Mouse (Mus musculus) heart, embryonic 14.5 days (tissue): ENCODE data around the gene Ccdc180. TPM values are rescaled to one million over a fixed set of nuclear protein-coding genes. Genes with fewer than 3 reads are reported as not detected.

Experiments
- ATAC-seq: fragments of 200-750 bp; cut with Nextera tagmentation; 2 replicates; pipeline ENCODE4 v1.8.0; 2017; ENCODE audit warnings: low read depth, moderate TSS enrichment; ENCODE audit not compliant: insufficient number of reproducible peaks, insufficient read depth, low FRiP score
- H3K27ac ChIP-seq, 2 experiments: fragments of 200-500 bp in 1 of 2; fragments of 300-500 bp in 1 of 2; sonication (generic) in 1 of 2; replicated peaks in 1 of 2; 2 replicates each; pipeline ENCODE4 v1.5.1; 2012 to 2014; ENCODE audit warnings: low read depth in 2 of 2, low read length in 2 of 2, control low read depth in 1 of 2, mild to moderate bottlenecking in 1 of 2, mixed read lengths in 1 of 2; ENCODE audit not compliant: control insufficient read depth in 1 of 2, insufficient read depth in 1 of 2
- H3K27me3 ChIP-seq: fragments of 300-500 bp; sonication (generic); 2 replicates; pipeline ENCODE4 v1.6.1; 2014; ENCODE audit warnings: mild to moderate bottlenecking, low read length, control low read depth; ENCODE audit not compliant: control insufficient read depth, insufficient read depth
- H3K36me3 ChIP-seq: fragments of 300-500 bp; sonication (generic); 2 replicates; pipeline ENCODE4 v1.6.1; 2014; ENCODE audit warnings: mild to moderate bottlenecking, control low read depth, low read length, mixed read lengths; ENCODE audit not compliant: control insufficient read depth, insufficient read depth
- H3K4me1 ChIP-seq, 2 experiments: fragments of 200-500 bp in 1 of 2; fragments of 300-500 bp in 1 of 2; sonication (generic) in 1 of 2; 2 replicates each; pipeline ENCODE4 v1.6.1; 2012 to 2014; ENCODE audit warnings: low read length in 2 of 2, control low read depth in 1 of 2, mixed read lengths in 1 of 2; ENCODE audit not compliant: control insufficient read depth in 2 of 2, insufficient read depth in 2 of 2
- H3K4me2 ChIP-seq: fragments of 300-500 bp; sonication (generic); 2 replicates; pipeline ENCODE4 v1.6.1; 2014; ENCODE audit warnings: mild to moderate bottlenecking, low read length
- H3K4me3 ChIP-seq, 2 experiments: fragments of 200-500 bp in 1 of 2; fragments of 300-500 bp in 1 of 2; sonication (generic) in 1 of 2; 2 replicates each; pipeline ENCODE4 v1.5.1; 2012 to 2014; ENCODE audit warnings: low read length in 2 of 2, mild to moderate bottlenecking in 2 of 2, control low read depth in 1 of 2, low read depth in 1 of 2, moderate library complexity in 1 of 2; ENCODE audit not compliant: control insufficient read depth in 1 of 2, insufficient read depth in 1 of 2
- H3K9ac ChIP-seq: fragments of 300-500 bp; sonication (generic); 2 replicates; pipeline ENCODE4 v1.6.1; 2014; ENCODE audit warnings: mild to moderate bottlenecking, low read length
- H3K9me3 ChIP-seq: fragments of 300-500 bp; sonication (generic); 2 replicates; pipeline ENCODE4 v1.6.1; 2016; ENCODE audit warnings: low read length, control low read depth; ENCODE audit not compliant: control insufficient read depth
- WGBS: fragments of 180-500 bp; shearing (Covaris S2); extraction: QIAGEN DNeasy Blood & Tissue Kit; methylation state at CpG from one replicate; pipeline ENCODE4 v1.1.7; 2014; 5-methylcytosine and 5-hydroxymethylcytosine counted together
- polyA plus RNA-seq: library from polyadenylated mRNA; unstranded; fragments of >200 nt; fragmentation: Nextera tagmentation; extraction: Ambion mirVana; gene quantifications from 2 replicates; pipeline ENCODE4 v1.2.1, GENCODE M21; 2014

The Ccdc180 gene
- polyA plus RNA-seq, 1 experiment from 2014 or later = 0.19 TPM

DNA sequence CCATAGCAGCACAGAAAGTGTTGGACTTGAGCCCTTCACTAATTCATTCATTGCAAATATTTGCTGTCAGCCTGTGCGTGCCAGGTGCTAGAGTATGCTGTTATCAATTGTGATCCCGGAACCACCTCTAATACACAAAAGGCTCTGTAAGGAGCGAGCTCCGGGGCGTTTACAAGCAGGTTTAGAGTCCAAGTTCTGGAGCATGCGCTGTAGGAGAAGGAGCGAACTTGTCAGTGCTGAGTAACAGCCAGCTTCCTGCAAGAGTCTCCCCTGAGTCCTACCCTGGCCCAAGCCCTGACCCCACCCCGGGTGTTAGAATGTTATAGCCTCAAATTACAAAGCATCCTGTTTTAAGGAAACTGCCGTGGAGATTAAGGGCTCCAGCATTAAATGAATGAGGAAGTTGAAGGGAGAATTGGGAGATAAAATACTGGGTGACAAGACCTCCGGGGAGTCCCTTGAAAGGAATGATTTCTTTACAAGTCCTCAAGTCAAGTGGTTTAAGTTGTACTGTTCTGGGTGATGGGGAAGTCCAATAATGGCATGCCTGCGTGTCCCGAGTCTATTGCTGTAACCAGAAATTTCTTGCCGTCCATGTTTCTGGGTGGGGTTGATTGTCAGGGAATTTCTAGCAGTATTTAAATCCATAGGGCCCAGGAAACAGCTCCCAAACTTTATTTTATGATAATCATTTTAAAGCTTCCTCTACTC, 75.8 kb downstream of the Ccdc180 start:
- Histone ChIP-seq H3K27ac (peak overlapping the region; percentile 40 to 81), H3K36me3 (no peaks in the 10 kb centered on the region), H3K9ac (peak overlapping the region; percentile 53), H3K4me2 (peak overlapping the region; percentile 66), H3K4me3 (peak overlapping the region; percentile 1 to 26; a peak in 3 of 4 replicates), H3K27me3 (no peaks in the 10 kb centered on the region), H3K9me3 (no peaks in the 10 kb centered on the region), H3K4me1 (peaks cover 21 to 37% of the 10 kb centered on the region in 2 experiments)
- no peak for ATAC-seq
- 6% methylated on average over 13 of the region's 13 CpGs for WGBS

DNA sequence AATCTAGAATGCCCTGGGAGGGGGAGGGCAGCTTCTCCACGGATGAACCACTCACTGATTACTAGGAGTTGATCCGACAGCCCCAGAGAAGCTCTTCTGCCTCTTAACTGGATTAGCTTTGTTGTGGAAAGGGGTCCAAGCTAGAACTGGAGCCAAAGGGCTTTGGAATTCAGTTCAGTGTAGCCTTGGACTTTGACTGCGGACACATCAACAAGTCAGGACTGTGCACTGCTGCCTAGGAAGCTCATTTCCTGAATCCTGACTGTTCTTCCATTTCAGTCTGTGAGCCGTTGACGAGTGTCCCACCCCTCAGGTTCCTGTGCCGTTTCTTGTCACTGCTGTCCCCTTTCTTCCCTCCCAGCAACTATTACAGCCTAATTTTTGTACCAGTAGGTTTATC, 76.6 kb downstream of the Ccdc180 start:
- peak overlapping the region; percentile 67 to 81 for H3K27ac ChIP-seq
- H3K4me3 ChIP-seq = peak overlapping the region; percentile 8 to 26; a peak in 3 of 4 replicates
- H3K4me1 ChIP-seq = peaks cover 21 to 41% of the 10 kb centered on the region in 2 experiments
- no peaks in the 10 kb centered on the region for H3K27me3 ChIP-seq
- peak overlapping the region; percentile 66 for H3K4me2 ChIP-seq
- H3K36me3 ChIP-seq = no peaks in the 10 kb centered on the region
- H3K9ac ChIP-seq = peak overlapping the region; percentile 53
- no peak for ATAC-seq
- 8% methylated on average over 6 of the region's 6 CpGs for WGBS
- no peaks in the 10 kb centered on the region for H3K9me3 ChIP-seq

DNA sequence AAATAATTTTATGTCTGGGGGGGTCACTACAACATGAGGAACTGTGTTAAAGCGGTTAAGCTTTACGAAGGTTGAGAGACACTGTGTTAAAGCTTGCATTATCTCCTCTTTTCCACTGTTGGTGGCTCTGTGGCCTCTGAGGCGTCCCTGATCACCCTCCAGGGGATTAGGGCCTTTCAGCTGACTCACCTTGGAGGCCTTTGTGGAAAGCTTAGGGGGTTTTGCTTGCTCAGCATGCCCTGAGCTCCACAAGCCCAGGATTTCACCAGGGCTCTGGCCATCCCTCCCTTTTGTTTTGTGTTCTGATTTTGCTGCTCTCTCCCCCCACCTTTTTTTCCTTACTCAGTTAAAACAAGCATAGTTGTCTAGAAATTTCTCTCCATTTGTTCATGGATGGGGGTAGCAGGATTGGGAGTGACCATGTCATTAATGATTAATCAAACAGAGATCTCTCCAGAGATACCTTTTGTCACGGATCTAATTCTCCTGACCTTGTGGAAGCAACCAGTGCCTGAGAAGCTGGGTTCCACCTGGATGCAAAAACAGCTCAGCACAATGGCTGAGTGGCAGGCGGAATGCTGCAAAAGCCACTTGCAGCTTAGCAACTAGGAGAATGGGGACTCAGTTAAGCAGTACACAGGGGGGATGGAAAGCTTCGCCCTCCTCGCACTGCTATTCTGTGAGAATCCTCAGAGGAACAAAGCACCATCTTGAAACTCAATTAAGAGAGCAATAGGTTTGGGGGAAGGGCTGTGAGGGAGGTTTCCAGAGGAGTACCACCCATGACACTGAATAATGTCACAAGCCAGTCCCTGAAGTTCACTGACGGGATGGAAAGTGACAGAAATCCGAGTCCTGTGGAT, 77.6 kb downstream of the Ccdc180 start:
- Histone ChIP-seq H3K36me3 (no peaks in the 10 kb centered on the region), H3K4me2 (0 out of 2 replicates have a peak overlapping the region, but pooled peaks have one; percentile 66), H3K9ac (peak overlapping the region; percentile 53; the same call in 1 of the 2 replicates), H3K4me1 (peaks cover 21 to 41% of the 10 kb centered on the region in 2 experiments), H3K4me3 (no peak overlapping the region), H3K27ac (peak overlapping the region in 1 of 2 experiments; percentile 25; a peak in 1 of 4 replicates), H3K9me3 (no peaks in the 10 kb centered on the region), H3K27me3 (no peaks in the 10 kb centered on the region)
- WGBS = 51% methylated on average over 9 of the region's 9 CpGs
- ATAC-seq = no peak

DNA sequence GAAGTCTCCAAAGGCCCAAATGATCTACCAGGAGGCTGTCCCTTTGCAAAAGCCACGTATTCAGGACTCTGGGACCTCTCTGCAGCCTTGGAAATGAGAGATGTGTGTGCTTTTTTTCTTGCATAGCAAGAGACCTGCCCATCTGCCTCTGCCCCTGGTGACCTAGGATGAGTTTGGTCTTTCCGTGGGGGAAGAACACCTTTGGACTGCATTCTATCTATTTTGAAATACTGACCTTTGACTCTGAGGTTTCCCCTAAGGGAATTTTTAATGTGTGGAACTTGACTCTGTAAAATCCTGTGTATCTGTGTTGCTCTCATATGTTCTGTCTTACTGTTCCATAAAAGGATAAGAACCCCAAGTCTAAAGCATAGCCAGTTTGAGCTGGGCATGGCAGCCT, 78.9 kb downstream of the Ccdc180 start:
- Histone ChIP-seq H3K36me3 (no peaks in the 10 kb centered on the region), H3K9me3 (no peaks in the 10 kb centered on the region), H3K27me3 (no peaks in the 10 kb centered on the region), H3K9ac (no peak overlapping the region), H3K4me2 (no peak overlapping the region), H3K27ac (no peak overlapping the region), H3K4me1 (peaks cover 23 to 49% of the 10 kb centered on the region in 2 experiments), H3K4me3 (no peak overlapping the region)
- ATAC-seq = no peak
- WGBS = 69% methylated on average over 2 of the region's 2 CpGs

DNA sequence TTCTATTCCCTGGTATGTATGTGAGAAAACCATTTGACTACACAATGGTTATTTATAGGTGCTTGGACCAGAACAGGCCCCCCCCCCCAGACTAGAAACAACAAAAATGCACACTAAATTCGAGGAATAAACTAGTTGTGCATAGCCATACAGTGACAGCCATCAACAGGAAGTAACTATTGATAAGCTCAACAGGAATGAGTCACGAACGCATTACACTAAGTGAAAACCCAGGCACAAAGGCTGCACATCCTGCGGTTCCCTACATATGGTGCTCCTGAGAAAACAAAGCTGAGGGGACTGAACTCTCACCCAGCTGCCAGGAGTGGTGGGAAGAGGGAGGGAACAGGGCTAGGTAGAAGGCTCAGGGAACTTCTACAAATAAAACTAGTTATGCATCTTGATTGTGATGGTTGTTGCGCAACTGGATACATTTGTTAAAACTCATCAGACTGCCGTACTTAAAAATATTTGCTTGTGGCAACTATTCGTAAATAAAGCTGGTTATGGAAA, 80.0 kb downstream of the Ccdc180 start:
- Histone ChIP-seq H3K9ac (no peak overlapping the region), H3K9me3 (no peaks in the 10 kb centered on the region), H3K36me3 (no peaks in the 10 kb centered on the region), H3K4me2 (no peak overlapping the region), H3K27ac (no peak overlapping the region), H3K4me1 (peaks cover 22 to 50% of the 10 kb centered on the region in 2 experiments), H3K27me3 (no peaks in the 10 kb centered on the region), H3K4me3 (no peak overlapping the region)
- no peak for ATAC-seq
- 63% methylated on average over 7 of the region's 7 CpGs for WGBS

DNA sequence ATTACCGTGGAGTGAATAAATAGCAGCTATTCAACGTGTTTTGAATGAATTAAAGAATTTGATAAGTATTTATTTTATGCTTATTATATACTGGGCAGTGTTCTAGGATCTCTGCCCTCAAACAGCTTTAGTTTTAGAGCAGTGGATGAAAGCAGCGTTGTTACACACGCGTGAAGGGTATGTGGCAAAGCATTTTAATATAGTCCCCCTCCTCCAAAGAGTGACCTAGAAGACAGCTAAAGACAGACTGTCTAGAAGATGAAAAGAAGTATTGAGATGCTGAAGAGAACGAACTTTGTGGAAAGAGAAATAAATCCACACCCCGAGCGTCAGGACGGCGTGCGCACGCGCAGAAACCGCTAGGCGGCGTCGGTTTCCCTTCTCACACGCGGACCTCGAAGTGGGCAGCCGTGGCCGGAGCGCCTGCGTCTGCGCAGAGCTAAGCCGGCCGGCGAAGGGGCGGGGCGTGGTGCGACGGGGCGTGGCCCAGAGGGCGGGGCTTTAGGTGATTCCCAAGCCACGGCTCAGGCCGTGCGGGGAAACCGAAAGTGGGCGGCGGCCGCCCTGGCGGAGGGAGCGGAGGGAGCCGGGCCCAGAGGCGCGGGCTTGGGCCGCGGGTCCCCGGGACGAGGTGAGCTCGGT, 81.8 kb downstream of the Ccdc180 start:
- 3% methylated on average over 50 of the region's 51 CpGs for WGBS
- Histone ChIP-seq H3K4me3 (peak overlapping the region; percentile 80 to 91), H3K27me3 (no peaks in the 10 kb centered on the region), H3K9ac (peak overlapping the region; percentile 90), H3K36me3 (no peaks in the 10 kb centered on the region), H3K9me3 (no peaks in the 10 kb centered on the region), H3K4me2 (peak overlapping the region; percentile 86), H3K27ac (peak overlapping the region in 1 of 2 experiments; percentile 74; a peak in 2 of 4 replicates), H3K4me1 (peaks cover 10 to 31% of the 10 kb centered on the region in 2 experiments)
- peak; percentile 99 for ATAC-seq

DNA sequence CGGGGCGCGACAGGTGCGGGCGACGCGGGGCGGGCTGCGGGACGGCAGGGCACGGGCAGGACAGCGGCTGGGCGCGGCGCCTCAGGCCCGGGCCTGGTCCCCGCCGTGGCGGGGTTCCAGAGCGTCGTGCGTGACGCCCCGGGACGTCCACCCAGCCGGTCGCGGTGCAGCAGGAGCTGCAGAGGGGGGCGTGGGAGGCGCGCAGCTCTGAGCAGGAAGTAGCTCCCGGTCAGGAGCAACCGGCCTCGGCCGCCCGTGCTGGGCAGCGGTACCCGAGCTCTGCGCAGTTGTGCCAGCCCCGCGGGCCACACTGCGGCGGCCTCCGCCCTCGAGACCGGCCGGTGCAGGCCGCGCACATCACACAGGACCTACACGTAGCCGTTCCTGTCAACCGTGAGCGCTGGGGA, 82.3 kb downstream of the Ccdc180 start:
- peak; percentile 78 for ATAC-seq
- Histone ChIP-seq H3K4me1 (peaks cover 9 to 26% of the 10 kb centered on the region in 2 experiments), H3K9me3 (no peaks in the 10 kb centered on the region), H3K27ac (peak overlapping the region in 1 of 2 experiments; percentile 74; a peak in 2 of 4 replicates), H3K4me3 (peak overlapping the region; percentile 80 to 91), H3K36me3 (no peaks in the 10 kb centered on the region), H3K4me2 (peak overlapping the region; percentile 86), H3K27me3 (no peaks in the 10 kb centered on the region), H3K9ac (peak overlapping the region; percentile 90)
- WGBS = under 1% methylated on average over 53 of the region's 53 CpGs
